Mouse (Mus musculus): ENCODE results near the gene Gpr3. TPM values are rescaled to one million over a fixed set of nuclear protein-coding genes. Genes with fewer than 3 reads are reported as not detected.

The Gpr3 gene
- polyA plus RNA-seq, 1 experiment from 2014 or later, result not detected

DNA sequence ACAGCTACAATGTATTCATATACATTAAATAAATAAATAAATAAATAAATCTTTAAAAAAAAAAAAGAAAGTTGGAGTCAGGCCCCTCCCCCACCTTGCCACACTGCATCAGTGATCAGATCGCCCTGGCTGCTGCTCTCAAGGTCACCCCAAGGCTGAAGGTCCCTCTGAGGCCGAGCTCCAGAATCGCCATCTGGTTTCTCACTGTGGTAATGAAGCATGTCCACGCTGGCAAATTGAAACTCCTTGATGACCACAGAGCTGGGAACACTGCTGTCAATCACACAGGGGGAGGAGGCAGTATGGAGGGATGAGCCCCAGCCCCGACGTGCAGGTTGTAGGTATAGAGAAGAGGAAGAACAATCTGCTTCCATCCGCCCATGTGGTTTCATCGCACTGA is 15.3 kb upstream of the Gpr3 start:
- 69% methylated on average over 8 of the region's 8 CpGs for WGBS
- H3K4me3 ChIP-seq (ENCODE audit: low read depth, low read length), result no peak overlapping the region
- no peak overlapping the region for H3K27ac ChIP-seq (ENCODE audit: low read depth, low read length)
- H3K4me2 ChIP-seq (replicated peaks; ENCODE audit: low read depth), result no peak overlapping the region
- no peak for TF ChIP-seq CTCF (IDR thresholded peaks at IDR 0.05; ENCODE audit: low read depth)
- H3K4me1 ChIP-seq (replicated peaks; ENCODE audit: control insufficient read depth, insufficient read depth, low read length), result no peaks in the 10 kb centered on the region
- ATAC-seq, result 0 out of 2 replicates have a peak, but pooled peaks have one; percentile 8
- no peaks in the 10 kb centered on the region for H3K27me3 ChIP-seq (replicated peaks; ENCODE audit: control insufficient read depth, insufficient read depth, low read length)
- no peak overlapping the region for H3K9ac ChIP-seq (ENCODE audit: low read depth, low read length)
- H3K36me3 ChIP-seq (ENCODE audit: control insufficient read depth, insufficient read depth), result no peaks in the 10 kb centered on the region
- no peaks in the 10 kb centered on the region for H3K9me3 ChIP-seq (ENCODE audit: control insufficient read depth)

DNA sequence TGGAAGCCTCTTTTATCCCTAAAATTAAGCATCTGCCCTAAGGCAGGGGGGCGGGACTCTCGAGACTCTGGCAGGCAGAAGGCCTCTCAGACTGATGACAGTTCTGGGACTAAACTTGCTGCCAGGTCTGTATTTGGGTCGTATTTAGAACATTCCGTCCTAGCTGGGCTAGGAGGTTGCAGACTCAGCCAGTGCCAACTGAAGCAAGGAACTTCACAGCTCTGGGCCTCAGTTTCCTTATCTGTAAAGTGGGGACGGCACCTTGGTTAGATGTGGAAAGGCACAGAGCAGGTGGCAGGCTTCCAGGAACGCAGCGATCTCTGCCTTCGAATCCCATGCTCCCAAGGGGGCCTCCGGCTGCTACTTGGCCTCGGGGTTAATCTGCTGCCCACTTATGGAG is 13.7 kb upstream of the Gpr3 start:
- ATAC-seq, result no peak
- no peak for TF ChIP-seq CTCF (IDR thresholded peaks at IDR 0.05; ENCODE audit: low read depth)
- Histone ChIP-seq H3K4me3 (ENCODE audit: low read depth, low read length) (no peak overlapping the region), H3K36me3 (ENCODE audit: control insufficient read depth, insufficient read depth) (no peaks in the 10 kb centered on the region), H3K9ac (ENCODE audit: low read depth, low read length) (no peak overlapping the region), H3K27ac (ENCODE audit: low read depth, low read length) (no peak overlapping the region), H3K4me2 (replicated peaks; ENCODE audit: low read depth) (no peak overlapping the region), H3K9me3 (ENCODE audit: control insufficient read depth) (no peaks in the 10 kb centered on the region), H3K4me1 (replicated peaks; ENCODE audit: control insufficient read depth, insufficient read depth, low read length) (no peaks in the 10 kb centered on the region), H3K27me3 (replicated peaks; ENCODE audit: control insufficient read depth, insufficient read depth, low read length) (no peaks in the 10 kb centered on the region)
- WGBS, result 75% methylated on average over 10 of the region's 10 CpGs

DNA sequence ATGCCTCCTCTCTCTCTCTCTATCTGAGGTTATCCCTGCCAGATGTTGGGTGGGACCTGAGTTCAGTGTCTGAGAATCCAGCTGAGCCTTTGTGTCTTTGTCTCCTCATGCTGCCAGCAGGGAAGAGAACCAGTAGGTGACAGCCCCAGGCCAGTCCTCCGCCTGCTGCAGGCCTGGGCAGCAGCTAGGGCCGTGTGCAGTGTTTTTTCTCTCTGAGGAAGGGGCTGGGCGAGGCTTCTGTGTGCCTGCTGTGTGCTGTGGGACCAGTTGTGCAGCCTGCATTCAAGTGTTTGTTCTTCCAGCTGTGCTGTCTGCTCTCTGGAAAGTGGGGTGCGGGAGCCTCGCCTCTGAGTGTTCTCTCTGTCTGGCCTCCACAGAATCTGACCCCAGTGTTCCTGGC is 11.5 kb upstream of the Gpr3 start:
- Histone ChIP-seq H3K27me3 (replicated peaks; ENCODE audit: control insufficient read depth, insufficient read depth, low read length) (peaks cover 4% of the 10 kb centered on the region; the same call in 1 of the 2 replicates), H3K27ac (ENCODE audit: low read depth, low read length) (no peak overlapping the region), H3K9me3 (ENCODE audit: control insufficient read depth) (no peaks in the 10 kb centered on the region), H3K4me2 (replicated peaks; ENCODE audit: low read depth) (no peak overlapping the region), H3K4me3 (ENCODE audit: low read depth, low read length) (no peak overlapping the region), H3K36me3 (ENCODE audit: control insufficient read depth, insufficient read depth) (no peaks in the 10 kb centered on the region), H3K4me1 (replicated peaks; ENCODE audit: control insufficient read depth, insufficient read depth, low read length) (no peaks in the 10 kb centered on the region), H3K9ac (ENCODE audit: low read depth, low read length) (no peak overlapping the region)
- 48% methylated on average over 5 of the region's 5 CpGs for WGBS
- ATAC-seq, result no peak
- no peak for TF ChIP-seq CTCF (IDR thresholded peaks at IDR 0.05; ENCODE audit: low read depth)

DNA sequence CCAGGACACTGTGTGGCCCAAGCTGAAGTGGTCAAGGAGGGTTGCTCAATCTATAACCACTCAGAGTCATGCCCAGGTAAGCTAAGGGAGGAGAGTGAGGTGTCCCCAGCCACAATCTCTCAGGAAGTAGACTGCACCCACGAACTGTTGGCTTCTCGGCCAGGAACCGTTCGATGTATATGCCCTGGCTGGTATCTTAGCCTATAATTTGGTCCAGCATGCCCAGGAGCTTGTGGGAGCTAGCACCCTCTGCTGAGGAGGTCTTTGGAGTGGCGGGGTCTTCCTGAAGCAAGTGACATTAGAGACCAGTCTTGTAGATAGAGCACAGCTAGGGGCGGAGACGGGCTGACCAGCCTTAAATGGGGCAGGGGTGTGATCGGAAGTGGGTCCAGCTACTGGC is 9.4 kb upstream of the Gpr3 start:
- H3K9me3 ChIP-seq (ENCODE audit: control insufficient read depth), result no peaks in the 10 kb centered on the region
- no peak overlapping the region for H3K4me3 ChIP-seq (ENCODE audit: low read depth, low read length)

DNA sequence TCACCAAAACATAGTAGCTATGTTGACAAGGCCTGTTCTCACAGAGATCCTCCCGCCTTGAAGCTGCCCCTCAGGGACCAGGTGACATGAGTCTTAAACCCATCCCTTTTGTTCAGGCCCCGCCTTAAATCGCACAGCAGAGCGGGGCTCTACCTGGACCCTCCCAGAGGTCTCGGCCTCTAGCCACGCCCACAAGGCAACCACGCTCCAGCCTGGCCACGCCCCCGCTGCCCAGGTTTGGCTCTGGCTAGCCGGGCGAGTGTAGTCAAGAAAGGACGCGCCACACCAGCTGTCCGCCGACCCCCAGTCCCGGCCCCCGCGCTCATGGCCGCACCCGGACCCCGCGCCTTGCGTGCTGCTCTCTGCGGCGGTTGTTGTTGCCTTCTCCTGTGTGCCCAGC is 8.3 kb upstream of the Gpr3 start:
- peak overlapping the region; percentile 72 for H3K4me2 ChIP-seq (replicated peaks; ENCODE audit: low read depth)
- TF ChIP-seq CTCF (IDR thresholded peaks at IDR 0.05; ENCODE audit: low read depth), result no peak
- 2% methylated on average over 25 of the region's 25 CpGs for WGBS
- H3K4me3 ChIP-seq (ENCODE audit: low read depth, low read length), result peak overlapping the region; percentile 25
- H3K9ac ChIP-seq (ENCODE audit: low read depth, low read length), result no peak overlapping the region
- peaks cover 4% of the 10 kb centered on the region; the same call in 1 of the 2 replicates for H3K27me3 ChIP-seq (replicated peaks; ENCODE audit: control insufficient read depth, insufficient read depth, low read length)
- no peaks in the 10 kb centered on the region for H3K4me1 ChIP-seq (replicated peaks; ENCODE audit: control insufficient read depth, insufficient read depth, low read length)
- ATAC-seq, result peak; percentile 40; the same call in 1 of the 2 replicates
- no peak overlapping the region for H3K27ac ChIP-seq (ENCODE audit: low read depth, low read length)
- H3K9me3 ChIP-seq (ENCODE audit: control insufficient read depth), result no peaks in the 10 kb centered on the region
- H3K36me3 ChIP-seq (ENCODE audit: control insufficient read depth, insufficient read depth), result no peaks in the 10 kb centered on the region

More for the DNA sequence above, 9.4 kb upstream of the Gpr3 start:
- H3K27ac ChIP-seq (ENCODE audit: low read depth, low read length), result no peak overlapping the region
- no peaks in the 10 kb centered on the region for H3K4me1 ChIP-seq (replicated peaks; ENCODE audit: control insufficient read depth, insufficient read depth, low read length)
- H3K27me3 ChIP-seq (replicated peaks; ENCODE audit: control insufficient read depth, insufficient read depth, low read length), result peaks cover 4% of the 10 kb centered on the region; the same call in 1 of the 2 replicates
- 84% methylated on average over 8 of the region's 8 CpGs for WGBS
- no peak overlapping the region for H3K9ac ChIP-seq (ENCODE audit: low read depth, low read length)
- no peak overlapping the region for H3K4me2 ChIP-seq (replicated peaks; ENCODE audit: low read depth)
- ATAC-seq, result no peak
- TF ChIP-seq CTCF (IDR thresholded peaks at IDR 0.05; ENCODE audit: low read depth), result no peak
- H3K36me3 ChIP-seq (ENCODE audit: control insufficient read depth, insufficient read depth), result no peaks in the 10 kb centered on the region

DNA sequence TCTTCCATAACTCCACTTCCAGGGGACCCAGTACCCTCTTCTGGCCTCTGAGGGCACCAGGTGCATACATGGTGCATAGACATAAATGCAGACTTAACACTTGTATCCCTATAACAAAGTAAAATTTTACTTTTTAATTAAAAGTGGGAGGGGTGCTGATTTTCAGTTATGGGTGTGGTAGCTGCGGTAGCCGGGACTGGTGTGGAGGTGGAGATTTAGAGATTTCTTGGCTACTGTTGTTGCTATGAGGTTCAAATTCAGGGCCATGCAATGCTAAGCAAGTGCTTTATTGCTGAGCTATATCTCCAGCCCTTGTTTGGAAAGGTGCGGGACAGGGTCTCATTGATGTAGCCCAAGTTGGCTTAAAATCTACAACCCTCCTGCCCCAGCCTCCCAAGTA is 6.4 kb upstream of the Gpr3 start:
- no peaks in the 10 kb centered on the region for H3K4me1 ChIP-seq (replicated peaks; ENCODE audit: control insufficient read depth, insufficient read depth, low read length)
- no peaks in the 10 kb centered on the region for H3K9me3 ChIP-seq (ENCODE audit: control insufficient read depth)
- no peak overlapping the region for H3K4me3 ChIP-seq (ENCODE audit: low read depth, low read length)
- no peak overlapping the region for H3K27ac ChIP-seq (ENCODE audit: low read depth, low read length)
- H3K27me3 ChIP-seq (replicated peaks; ENCODE audit: control insufficient read depth, insufficient read depth, low read length), result peaks cover 7% of the 10 kb centered on the region; the same call in 1 of the 2 replicates
- no peaks in the 10 kb centered on the region for H3K36me3 ChIP-seq (ENCODE audit: control insufficient read depth, insufficient read depth)
- WGBS, result 81% methylated on average over 3 of the region's 3 CpGs
- no peak overlapping the region for H3K4me2 ChIP-seq (replicated peaks; ENCODE audit: low read depth)
- no peak for ATAC-seq
- no peak overlapping the region for H3K9ac ChIP-seq (ENCODE audit: low read depth, low read length)
- no peak for TF ChIP-seq CTCF (IDR thresholded peaks at IDR 0.05; ENCODE audit: low read depth)

DNA sequence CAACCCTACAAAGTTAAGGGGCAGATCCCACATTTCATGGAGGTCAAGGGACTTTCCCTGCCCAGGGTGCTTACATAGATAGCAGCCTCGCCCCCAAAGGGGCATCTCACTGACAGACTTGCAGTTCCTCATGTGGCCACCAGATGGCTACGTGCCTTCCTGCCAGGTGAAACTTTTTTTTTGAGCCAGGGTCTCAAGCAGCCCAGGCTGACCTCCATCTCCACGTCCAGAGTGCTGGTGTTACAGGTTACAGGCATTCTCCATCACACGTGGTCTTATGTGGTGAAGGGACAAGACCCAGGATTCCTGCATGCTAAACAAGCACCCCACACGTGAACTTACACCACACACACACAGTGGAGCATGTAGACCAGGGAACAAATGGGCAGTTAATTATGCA is 5.3 kb upstream of the Gpr3 start:
- no peak for ATAC-seq
- Histone ChIP-seq H3K9me3 (ENCODE audit: control insufficient read depth) (no peaks in the 10 kb centered on the region), H3K9ac (ENCODE audit: low read depth, low read length) (no peak overlapping the region), H3K27me3 (replicated peaks; ENCODE audit: control insufficient read depth, insufficient read depth, low read length) (peaks cover 17% of the 10 kb centered on the region), H3K27ac (ENCODE audit: low read depth, low read length) (no peak overlapping the region), H3K4me1 (replicated peaks; ENCODE audit: control insufficient read depth, insufficient read depth, low read length) (peaks cover 4% of the 10 kb centered on the region), H3K4me3 (ENCODE audit: low read depth, low read length) (no peak overlapping the region), H3K4me2 (replicated peaks; ENCODE audit: low read depth) (no peak overlapping the region), H3K36me3 (ENCODE audit: control insufficient read depth, insufficient read depth) (no peaks in the 10 kb centered on the region)
- TF ChIP-seq CTCF (IDR thresholded peaks at IDR 0.05; ENCODE audit: low read depth), result peak; percentile 95
- WGBS, result 3% methylated on average over 5 of the region's 5 CpGs
